Mouse (Mus musculus) hindbrain, postnatal 0 days (tissue): ENCODE results near the gene Hoxa10. TPM values are rescaled to one million over a fixed set of nuclear protein-coding genes. Genes with fewer than 3 reads are reported as not detected.

Experiments used
- ATAC-seq: fragments of 200-750 bp; cut with Nextera tagmentation; 2 replicates; pipeline ENCODE4 v1.8.0; 2017; ENCODE audit warnings: mild to moderate bottlenecking, moderate TSS enrichment, moderate library complexity
- DNase-seq: peaks from one replicate; pipeline ENCODE4 v3.0.0-alpha.2; 2015; ENCODE audit warnings: low spot score
- H3K27ac ChIP-seq: fragments of 300-500 bp; sonication (generic); 2 replicates; pipeline ENCODE4 v1.5.1; 2014; ENCODE audit warnings: mild to moderate bottlenecking
- H3K27me3 ChIP-seq: fragments of 300-500 bp; sonication (generic); 2 replicates; pipeline ENCODE4 v1.6.1; 2014; ENCODE audit warnings: low read length, mixed read lengths; ENCODE audit not compliant: insufficient read depth
- H3K36me3 ChIP-seq: fragments of 300-500 bp; sonication (generic); 2 replicates; pipeline ENCODE4 v1.6.1; 2014; ENCODE audit warnings: low read length, mixed read lengths; ENCODE audit not compliant: insufficient read depth
- H3K4me1 ChIP-seq: fragments of 300-500 bp; sonication (generic); 2 replicates; pipeline ENCODE4 v1.6.1; 2014; ENCODE audit warnings: antibody characterized with exemption, low read length, mixed read lengths; ENCODE audit not compliant: insufficient read depth
- H3K4me2 ChIP-seq: fragments of 300-500 bp; sonication (generic); 2 replicates; pipeline ENCODE4 v1.6.1; 2014; ENCODE audit warnings: low read depth, mild to moderate bottlenecking, low read length, moderate library complexity, mixed read lengths
- H3K4me3 ChIP-seq: fragments of 300-500 bp; sonication (generic); 2 replicates; pipeline ENCODE4 v1.5.1; 2014; ENCODE audit warnings: low read length
- H3K9ac ChIP-seq: fragments of 300-500 bp; sonication (generic); replicated peaks from 2 replicates; pipeline ENCODE4 v1.6.1; 2014; ENCODE audit warnings: mild to moderate bottlenecking, low read length, moderate library complexity, mixed read lengths
- H3K9me3 ChIP-seq: fragments of 300-500 bp; sonication (generic); 2 replicates; pipeline ENCODE4 v1.6.1; 2016; ENCODE audit warnings: low read length, mixed read lengths
- CTCF ChIP-seq: IDR thresholded peaks from 2 replicates; pipeline ENCODE4 v1.5.1; 2016; ENCODE audit warnings: antibody characterized with exemption, control low read depth, low read depth
- WGBS: fragments of 180-500 bp; shearing (Covaris S2); extraction: QIAGEN DNeasy Blood & Tissue Kit; methylation state at CpG from one replicate; pipeline ENCODE4 v1.1.7; 2014; 5-methylcytosine and 5-hydroxymethylcytosine counted together
- polyA plus RNA-seq: library from polyadenylated mRNA; unstranded; fragments of >200 nt; fragmentation: Nextera tagmentation; extraction: Ambion mirVana; gene quantifications from 2 replicates; pipeline ENCODE4 v1.2.1, GENCODE M21; 2015
- total RNA-seq: library from RNA; depleted of rRNA; stranded (reverse); fragments of >200 nt; gene quantifications from 2 replicates; pipeline ENCODE4 v1.2.3, GENCODE M21; 2014

The Hoxa10 gene
- total and polyA plus RNA-seq, 2 experiments from 2014 or later = not detected

DNA sequence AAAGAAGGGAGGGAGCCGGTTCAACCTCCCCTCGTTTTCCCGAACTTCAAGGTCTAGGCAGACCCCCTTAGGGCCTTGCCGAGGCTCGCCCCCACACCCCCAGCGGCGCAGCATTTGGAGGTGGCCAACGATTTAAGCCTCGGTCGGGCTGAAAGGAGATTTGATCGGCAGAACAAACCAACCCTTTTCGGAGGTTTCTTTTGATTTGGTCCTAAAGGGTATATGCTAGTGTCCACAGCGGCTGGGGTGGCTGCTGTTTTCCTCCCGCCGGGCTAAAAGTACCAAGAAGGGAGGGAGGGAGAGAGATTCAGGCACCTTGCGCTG is 8.7 kb upstream of the Hoxa10 start:
- no peaks in the 10 kb centered on the region for H3K4me1 ChIP-seq
- DNase-seq (no peak), ATAC-seq (no peak)
- WGBS = 3% methylated on average over 16 of the region's 16 CpGs
- no peaks in the 10 kb centered on the region for H3K9me3 ChIP-seq
- no peak for TF ChIP-seq CTCF
- H3K27ac ChIP-seq = no peak overlapping the region
- H3K36me3 ChIP-seq = no peaks in the 10 kb centered on the region
- peaks cover 98% of the 10 kb centered on the region for H3K27me3 ChIP-seq
- no peak overlapping the region for H3K9ac ChIP-seq
- H3K4me3 ChIP-seq = no peak overlapping the region
- no peak overlapping the region for H3K4me2 ChIP-seq

DNA sequence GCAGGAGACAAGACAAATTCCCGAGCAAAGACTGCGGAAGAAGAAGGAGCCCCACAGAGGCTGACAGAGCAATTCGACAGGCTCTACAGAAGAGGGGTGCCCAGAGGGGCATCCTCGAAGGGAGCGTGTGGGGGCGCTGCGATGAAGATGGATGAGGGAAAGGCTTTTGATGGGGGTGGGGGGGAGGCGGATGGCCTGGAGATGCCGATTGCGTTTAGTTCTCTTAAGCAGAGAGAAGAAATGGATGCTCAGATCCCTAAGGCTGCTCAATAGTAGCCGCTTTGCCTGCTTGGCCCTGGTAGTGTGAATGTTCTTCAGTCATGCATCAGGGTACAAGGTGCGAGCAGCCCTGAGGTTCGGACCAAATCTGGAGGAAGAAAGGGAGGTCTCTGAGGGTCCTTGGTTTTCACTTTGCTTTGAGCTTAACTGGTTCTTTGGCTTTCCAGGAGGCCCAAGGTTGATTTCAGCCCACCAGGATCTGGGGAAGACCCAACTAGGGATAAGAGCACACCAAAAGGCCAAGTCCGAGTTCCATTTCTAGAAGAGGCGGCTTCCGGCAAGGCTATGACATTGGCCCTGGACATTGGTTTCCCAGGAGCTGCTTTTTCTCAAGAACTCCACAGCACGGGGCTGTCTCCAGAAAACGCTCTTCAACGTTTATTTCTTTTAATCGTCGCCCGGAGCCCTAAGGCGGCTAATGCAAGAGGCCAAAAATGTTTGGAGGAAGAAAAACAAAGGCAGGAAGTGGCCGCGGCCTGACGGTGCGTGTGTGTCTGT is 8.2 kb upstream of the Hoxa10 start:
- no peak overlapping the region for H3K9ac ChIP-seq
- H3K4me3 ChIP-seq = no peak overlapping the region
- no peaks in the 10 kb centered on the region for H3K4me1 ChIP-seq
- no peaks in the 10 kb centered on the region for H3K9me3 ChIP-seq
- no peaks in the 10 kb centered on the region for H3K36me3 ChIP-seq
- TF ChIP-seq CTCF = no peak
- H3K27ac ChIP-seq = no peak overlapping the region
- ATAC-seq = no peak
- WGBS = 1% methylated on average over 27 of the region's 27 CpGs
- no peak overlapping the region for H3K4me2 ChIP-seq
- DNase-seq = no peak
- H3K27me3 ChIP-seq = peaks cover 97% of the 10 kb centered on the region

DNA sequence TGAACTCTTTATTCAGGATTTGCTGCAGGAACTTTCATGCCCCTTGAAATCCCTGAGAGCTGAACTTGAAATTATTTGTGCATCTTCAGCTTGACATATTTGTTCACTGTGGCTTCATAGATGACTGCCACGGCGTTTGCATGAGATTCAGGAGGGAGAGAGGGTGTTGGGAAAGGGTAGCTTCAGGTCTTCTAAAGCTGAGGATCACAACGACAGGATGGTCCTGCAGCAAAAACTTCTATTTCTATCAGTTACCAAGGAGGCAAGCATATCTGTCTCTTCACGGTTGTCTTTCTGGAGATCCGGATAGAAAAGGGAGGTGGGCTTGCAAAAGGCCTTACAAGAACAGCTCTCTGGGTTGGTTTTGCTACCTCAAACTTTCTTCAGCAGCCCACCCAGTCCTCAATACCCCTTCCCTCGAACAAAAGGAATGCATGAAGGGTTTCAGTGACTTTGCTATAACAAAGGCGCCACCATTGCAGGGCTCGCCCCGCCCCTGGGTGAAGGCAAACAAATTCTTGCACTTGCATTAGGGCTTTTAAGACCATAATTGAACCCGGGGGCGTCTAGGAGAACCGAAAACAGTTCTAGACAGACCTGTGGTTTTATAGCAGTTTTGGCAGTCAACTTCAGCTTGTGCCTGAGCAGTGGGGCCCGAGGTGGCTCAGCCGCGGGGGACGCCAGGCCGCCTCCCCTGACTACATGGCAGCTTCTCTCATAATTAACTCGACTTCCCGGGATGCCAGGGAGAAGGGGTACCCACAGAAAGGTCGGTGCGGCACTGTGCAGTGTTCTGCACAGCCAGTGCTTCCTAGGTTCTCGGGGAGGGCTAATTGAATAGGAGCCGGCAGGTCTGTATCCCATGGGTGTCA is 7.3 kb upstream of the Hoxa10 start:
- Histone ChIP-seq H3K4me2 (no peak overlapping the region), H3K9ac (no peak overlapping the region), H3K27me3 (peaks cover 97% of the 10 kb centered on the region), H3K9me3 (no peaks in the 10 kb centered on the region), H3K36me3 (no peaks in the 10 kb centered on the region), H3K27ac (no peak overlapping the region), H3K4me1 (no peaks in the 10 kb centered on the region), H3K4me3 (no peak overlapping the region)
- TF ChIP-seq CTCF = no peak
- DNase-seq = no peak
- WGBS = 1% methylated on average over 23 of the region's 23 CpGs
- no peak for ATAC-seq

DNA sequence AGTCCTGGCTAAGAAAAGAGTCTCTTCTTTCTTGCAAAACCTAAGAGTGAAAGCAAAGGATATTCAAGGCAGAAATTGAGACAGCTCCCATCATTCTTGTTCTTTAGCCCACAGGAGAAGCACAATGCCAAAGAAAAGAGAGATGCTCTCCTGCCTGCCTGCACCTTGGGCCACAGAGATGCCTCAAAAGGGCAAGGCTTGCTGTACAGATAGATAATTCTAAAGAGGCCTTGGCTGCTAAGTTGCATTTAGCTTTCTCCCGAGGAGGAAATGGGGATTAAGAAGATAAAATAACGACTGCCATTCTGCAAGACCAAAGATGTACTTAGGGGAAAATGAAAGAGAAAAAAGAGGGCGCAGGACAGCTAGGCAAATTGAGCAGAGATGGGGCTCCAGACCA is 6.3 kb upstream of the Hoxa10 start:
- no peak overlapping the region for H3K4me2 ChIP-seq
- no peak for DNase-seq
- H3K27me3 ChIP-seq = peaks cover 97% of the 10 kb centered on the region
- H3K4me1 ChIP-seq = no peaks in the 10 kb centered on the region
- no peak for ATAC-seq
- H3K9me3 ChIP-seq = no peaks in the 10 kb centered on the region
- 4% methylated on average over 3 of the region's 3 CpGs for WGBS
- H3K4me3 ChIP-seq = no peak overlapping the region
- no peak overlapping the region for H3K9ac ChIP-seq
- no peak for TF ChIP-seq CTCF
- H3K36me3 ChIP-seq = no peaks in the 10 kb centered on the region
- H3K27ac ChIP-seq = no peak overlapping the region

DNA sequence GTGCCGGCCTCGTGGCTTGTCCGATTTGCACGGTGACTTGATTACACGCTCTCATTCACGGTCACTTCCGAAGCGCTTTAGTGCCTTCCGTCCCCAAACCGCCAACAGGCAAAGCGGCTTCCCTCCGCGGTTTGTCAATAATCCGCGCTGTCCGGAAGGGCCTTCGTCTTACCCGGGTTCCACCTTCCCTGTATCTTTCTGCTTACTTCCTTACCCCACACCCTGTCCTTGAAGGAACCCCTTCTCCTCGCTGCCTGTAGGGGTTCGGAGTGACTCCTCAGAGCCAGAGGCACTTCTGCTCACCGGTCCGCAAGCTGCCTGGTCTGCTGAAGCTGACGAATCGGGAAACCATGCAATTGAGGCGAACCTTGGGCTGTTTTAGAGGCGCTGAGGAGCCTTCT is 5.7 kb upstream of the Hoxa10 start:
- H3K9ac ChIP-seq = no peak overlapping the region
- 2% methylated on average over 26 of the region's 26 CpGs for WGBS
- no peaks in the 10 kb centered on the region for H3K4me1 ChIP-seq
- H3K36me3 ChIP-seq = no peaks in the 10 kb centered on the region
- H3K27me3 ChIP-seq = peaks cover 97% of the 10 kb centered on the region
- no peak overlapping the region; the same call in 1 of the 2 replicates for H3K4me3 ChIP-seq
- no peak for TF ChIP-seq CTCF
- ATAC-seq (no peak), DNase-seq (no peak)
- H3K27ac ChIP-seq = no peak overlapping the region
- H3K4me2 ChIP-seq = no peak overlapping the region
- no peaks in the 10 kb centered on the region for H3K9me3 ChIP-seq

DNA sequence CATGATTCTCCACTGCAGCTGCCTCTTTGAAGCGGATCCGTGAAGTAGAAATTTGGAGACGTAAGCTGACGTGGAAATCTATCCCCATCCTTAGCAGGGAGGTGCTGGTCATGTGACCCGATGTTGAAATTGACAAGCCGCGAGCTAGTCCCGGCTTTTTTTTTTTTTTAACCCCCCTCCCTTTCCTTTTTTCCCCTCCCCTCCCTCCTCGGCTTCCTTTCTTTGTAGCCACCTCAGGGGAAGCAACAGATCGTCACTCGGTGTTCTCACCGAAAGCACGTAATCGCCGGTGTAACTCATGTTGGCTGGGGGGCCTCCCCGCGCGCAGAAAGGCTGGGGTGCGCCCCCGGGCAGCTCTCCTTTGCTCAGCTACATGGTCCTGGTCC is 5.1 kb upstream of the Hoxa10 start, which contains the start of gene Hoxa11:
TSS of gene Hoxa11 (minus strand) at position 54 of the 386 bp plus-strand sequence.
- H3K4me1 ChIP-seq = no peaks in the 10 kb centered on the region
- peaks cover 97% of the 10 kb centered on the region for H3K27me3 ChIP-seq
- H3K36me3 ChIP-seq = no peaks in the 10 kb centered on the region
- H3K9ac ChIP-seq = no peak within 1 kb of the TSS
- H3K4me2 ChIP-seq = no peak within 1 kb of the TSS
- ATAC-seq = no peak
- no peak for DNase-seq
- no peak for TF ChIP-seq CTCF
- WGBS = 1% methylated on average over 20 of the region's 20 CpGs
- no peak within 1 kb of the TSS for H3K27ac ChIP-seq
- H3K9me3 ChIP-seq = no peaks in the 10 kb centered on the region
- H3K4me3 ChIP-seq = no peak within 1 kb of the TSS; the same call in 1 of the 2 replicates
